Mouse (Mus musculus) spleen, adult 18-20 months (tissue): ENCODE measurements around the gene Tom1l2.

ENCODE experiments used
- DNase-seq, 2 experiments: peaks; one replicate each; pipeline ENCODE4 v3.0.0; 2022; ENCODE audit warnings: mixed read lengths in 2 of 2

The Tom1l2 gene

GRCm38 (mm10) chr11:60197998-60198619, 154.6 kb downstream of the Tom1l2 start:
- DNase-seq, result no peak

GRCm38 (mm10) chr11:60196344-60196743, 156.4 kb downstream of the Tom1l2 start:
- no peak for DNase-seq

GRCm38 (mm10) chr11:60195108-60195507, 157.6 kb downstream of the Tom1l2 start:
- no peak for DNase-seq

- no peak for DNase-seq
Observed at GRCm38 (mm10) chr11:60193556-60193955, 159.1 kb downstream of the Tom1l2 start.

DNA sequence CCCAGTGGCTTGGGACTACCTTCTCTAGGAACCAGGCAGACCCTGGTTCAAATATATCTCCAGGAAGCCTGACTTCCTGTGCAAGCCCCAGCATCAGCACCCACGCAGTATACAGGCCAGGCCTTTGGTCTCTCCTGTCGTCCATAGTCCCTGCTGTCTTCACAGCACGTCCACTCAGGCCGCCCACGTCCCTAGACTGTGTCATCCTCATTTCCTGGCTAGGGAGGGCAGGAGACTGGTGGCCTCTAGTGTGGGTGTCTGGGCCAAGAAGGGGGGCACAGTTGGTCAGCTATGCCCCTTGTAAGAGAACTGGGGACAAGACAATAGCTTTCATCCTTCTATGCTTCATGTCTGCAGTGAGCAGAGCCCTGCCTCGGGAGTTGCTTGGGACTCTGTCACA, 160.2 kb downstream of the Tom1l2 start:
- DNase-seq, result no peak

- no peak for DNase-seq
Observed at GRCm38 (mm10) chr11:60190055-60190641, 162.6 kb downstream of the Tom1l2 start.

GRCm38 (mm10) chr11:60189501-60190040, 163.1 kb downstream of the Tom1l2 start:
- DNase-seq, result no peak

DNA sequence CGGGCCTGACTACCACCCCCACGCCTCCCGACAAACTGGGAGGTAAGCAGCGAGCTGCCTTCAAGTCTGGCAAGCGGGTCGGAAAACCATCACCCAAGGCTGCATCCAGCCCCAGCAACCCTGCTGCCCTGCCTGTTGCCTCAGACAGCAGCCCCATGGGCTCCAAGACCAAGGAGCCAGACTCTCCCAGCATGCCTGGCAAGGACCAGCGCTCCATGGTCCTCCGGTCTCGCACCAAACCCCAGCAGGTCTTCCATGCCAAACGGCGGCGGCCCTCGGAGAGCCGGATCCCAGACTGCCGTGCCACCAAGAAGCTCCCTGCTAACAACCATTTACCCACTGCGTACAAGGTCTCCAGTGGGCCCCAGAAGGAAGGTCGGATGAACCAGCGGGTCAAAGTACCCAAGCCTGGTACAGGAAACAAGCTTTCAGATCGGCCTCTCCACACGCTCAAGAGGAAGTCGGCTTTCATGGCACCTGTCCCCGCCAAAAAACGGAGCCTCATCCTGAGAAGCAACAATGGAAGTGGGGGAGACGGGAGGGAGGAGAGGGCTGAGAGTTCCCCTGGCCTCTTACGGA, 164.3 kb downstream of the Tom1l2 start:
- DNase-seq, result no peak

GRCm38 (mm10) chr11:60187070-60187469, 165.6 kb downstream of the Tom1l2 start:
- no peak for DNase-seq

DNA sequence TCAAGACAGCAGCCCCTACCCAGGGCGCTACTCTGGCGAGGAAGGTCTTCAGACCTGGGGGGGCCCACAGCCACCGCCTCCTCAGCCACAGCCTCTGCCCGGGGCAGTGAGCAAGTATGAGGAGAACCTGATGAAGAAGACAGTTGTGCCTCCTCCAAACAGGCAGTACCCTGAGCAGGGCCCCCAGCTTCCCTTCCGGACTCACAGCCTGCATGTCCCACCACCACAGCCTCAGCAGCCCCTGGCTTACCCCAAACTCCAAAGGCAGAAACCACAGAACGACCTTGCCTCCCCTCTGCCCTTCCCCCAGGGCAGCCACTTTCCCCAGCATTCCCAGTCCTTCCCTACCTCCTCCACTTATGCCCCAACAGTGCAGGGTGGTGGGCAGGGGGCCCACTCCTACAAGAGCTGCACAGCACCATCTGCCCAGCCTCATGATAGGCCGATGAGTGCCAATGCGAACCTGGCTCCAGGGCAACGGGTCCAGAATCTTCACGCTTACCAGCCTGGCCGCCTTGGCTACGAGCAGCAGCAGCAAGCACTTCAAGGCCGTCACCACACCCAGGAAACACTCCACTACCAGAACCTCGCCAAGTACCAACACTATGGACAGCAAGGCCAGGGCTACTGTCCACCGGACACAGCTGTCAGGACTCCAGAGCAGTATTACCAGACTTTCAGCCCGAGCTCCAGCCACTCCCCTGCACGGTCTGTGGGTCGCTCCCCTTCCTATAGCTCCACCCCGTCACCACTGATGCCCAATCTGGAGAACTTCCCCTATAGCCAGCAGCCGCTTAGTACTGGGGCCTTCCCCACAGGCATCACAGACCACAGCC, 167.1 kb downstream of the Tom1l2 start:
- DNase-seq, result peak; percentile 47 to 49

DNA sequence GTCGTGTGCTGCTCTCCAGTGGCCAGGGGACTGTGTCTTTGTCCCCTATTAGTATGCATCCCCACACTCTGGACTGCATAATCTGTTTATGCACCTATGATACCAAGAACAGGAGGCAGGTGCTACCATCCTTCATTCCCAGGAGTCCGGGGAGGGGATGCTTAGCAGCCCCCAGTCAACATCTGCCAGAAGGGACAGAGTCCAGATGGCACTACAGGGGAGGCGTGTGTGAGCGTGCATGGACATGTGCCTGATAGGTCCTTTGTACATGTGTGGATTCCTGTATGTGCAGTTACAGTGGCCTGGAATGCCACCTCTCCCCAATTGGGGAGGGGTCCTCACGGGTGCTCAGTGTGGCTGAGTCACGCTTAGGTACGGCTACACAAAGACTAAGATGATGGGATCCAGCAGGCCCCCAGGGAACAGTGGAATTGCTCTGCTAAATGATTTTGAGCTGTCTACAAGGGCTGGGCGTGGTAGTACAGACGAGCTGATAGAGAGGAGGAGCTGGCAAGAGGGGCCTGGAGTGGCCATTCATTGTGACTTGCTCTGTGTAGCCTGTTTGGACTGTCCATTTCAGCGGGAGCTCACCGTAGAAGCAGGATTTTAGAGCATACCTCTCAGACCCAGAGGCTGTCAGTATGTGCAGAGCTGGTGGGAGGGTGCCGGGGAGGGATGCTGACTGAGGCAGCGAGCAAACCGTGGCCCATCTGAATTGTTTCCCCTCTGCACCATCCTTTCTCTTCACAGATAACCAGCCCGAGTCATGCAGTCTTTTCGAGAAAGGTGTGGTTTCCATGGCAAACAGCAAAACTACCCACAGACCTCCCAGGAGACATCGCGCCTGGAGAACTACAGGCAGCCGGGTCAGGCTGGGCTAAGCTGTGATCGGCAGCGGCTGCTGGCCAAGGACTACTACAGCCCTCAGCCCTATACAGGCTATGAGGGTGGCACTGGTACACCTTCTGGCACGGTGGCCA, 168.1 kb downstream of the Tom1l2 start:
- peak in 1 of 2 experiments; percentile 26 for DNase-seq

- no peak for DNase-seq
Observed at GRCm38 (mm10) chr11:60182741-60183140, 170.0 kb downstream of the Tom1l2 start.

DNA sequence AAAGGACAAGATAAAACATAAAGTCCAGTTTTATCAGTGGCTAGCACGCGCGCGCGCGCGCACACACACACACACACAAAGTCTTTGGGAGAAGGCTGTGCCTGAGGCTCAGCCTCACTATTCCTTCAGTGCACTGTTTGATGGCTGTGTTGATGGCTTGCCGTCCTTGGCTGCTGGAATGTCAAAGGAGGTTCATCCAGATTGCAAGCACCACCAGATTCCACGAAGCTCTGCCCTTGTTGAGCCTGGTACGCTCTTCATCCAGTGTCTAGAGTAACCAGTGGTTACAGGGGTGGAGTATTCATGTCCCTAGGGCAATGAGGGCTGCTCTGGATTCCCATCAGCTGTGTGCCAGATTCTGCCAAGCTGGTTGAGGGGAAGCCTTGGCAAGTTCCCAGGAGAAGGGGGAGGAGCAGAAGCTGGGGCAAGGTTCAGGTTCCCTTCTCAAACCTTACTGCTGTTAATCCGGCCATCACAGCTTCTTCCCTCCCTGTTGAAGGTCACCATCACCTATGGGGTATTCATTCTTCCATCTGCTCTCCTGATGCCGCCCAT, 170.5 kb downstream of the Tom1l2 start:
- DNase-seq, result no peak

DNA sequence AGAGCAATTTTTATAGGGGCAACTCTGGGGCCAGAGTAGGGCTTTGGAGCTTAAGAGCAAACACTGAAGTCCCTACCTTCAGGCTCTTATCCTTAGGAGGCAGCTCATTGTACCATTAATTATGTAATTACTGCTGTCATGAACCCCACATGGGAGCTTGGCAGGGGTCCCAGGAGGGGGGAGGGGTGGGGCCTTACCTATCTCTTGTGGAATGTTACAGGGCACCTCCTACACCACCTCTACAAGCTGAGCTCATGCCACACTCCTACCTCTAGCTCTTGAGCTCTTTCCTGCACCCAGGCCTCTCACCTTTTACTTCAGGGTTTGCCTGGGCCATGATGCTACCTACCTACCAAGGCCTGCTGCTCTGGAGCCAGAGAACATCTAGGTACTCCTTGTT, 174.2 kb downstream of the Tom1l2 start:
- DNase-seq, result no peak

GRCm38 (mm10) chr11:60178005-60178404, 174.7 kb downstream of the Tom1l2 start:
- no peak for DNase-seq

- DNase-seq, result peak in 1 of 2 experiments; percentile 40
Observed at GRCm38 (mm10) chr11:60176975-60177657, 175.6 kb downstream of the Tom1l2 start.
